ENCODE assay signal across 17 mouse cellular contexts in genomic region chr5:117168351-117169100, GRCm38 (mm10). TPM values are rescaled to one million over a fixed set of nuclear protein-coding genes. Genes with fewer than 3 reads are reported as not detected.
DNase-seq lines count a peak whose midpoint lies in the region; TF ChIP-seq lines count a peak whose summit lies in the region.
"Had no signal": no experiment of that assay in that cellular context is flagged by ENCODE, and none has a peak within 500 bp of the region (broad histone marks: within the 10 kb centered on the region; RNA-seq: fewer than 3 reads in every experiment).

No protein-coding gene starts in this region.

- peak; percentile 46 for DNase-seq in cerebellum, adult 9-10 months
- DNase-seq in cerebellum, adult 11-12 months = no peak
- peak; percentile 62 to 66 for DNase-seq in cerebellum, postnatal 14 days
- DNase-seq in cerebellum, adult 9-11 months = no peak
- DNase-seq in CH12.LX (ENCODE audit: extremely low read depth) = no peak
- DNase-seq: adrenal gland, adult 2 months; adrenal gland, postnatal 10 days; adrenal gland, postnatal 25 days; B cell, adult 2 months; cerebellum, adult 8-10 months; cerebellum, postnatal 36 days; embryo, embryonic 11 days had no signal

- in situ Hi-C loops in CH12.LX (cut with MboI; ENCODE audit: low pct_ligation_motif_present, low pct_unique_long_range_greater_than_20kb, low sequenced_read_pairs) = no loop called here

- H3K36me3 ChIP-seq in CH12.LX (replicated peaks in 1 of 2; ENCODE audit: control insufficient read depth in 1 of 2, insufficient read depth in 1 of 2, low read length in 1 of 2) = peaks cover 4 to 82% of the 10 kb centered on the region in 2 experiments
- H3K36me3 ChIP-seq: embryonic facial prominence, embryonic 13.5 days; embryonic facial prominence, embryonic 15.5 days; forebrain, embryonic 10.5 days; forebrain, embryonic 12.5 days had no signal

- peaks cover 3 to 22% of the 10 kb centered on the region in 2 experiments; a peak in 3 of 4 replicates for H3K4me1 ChIP-seq in CH12.LX (ENCODE audit: control insufficient read depth in 1 of 2, insufficient read depth in 2 of 2)
- H3K4me1 ChIP-seq: embryonic facial prominence, embryonic 13.5 days; embryonic facial prominence, embryonic 15.5 days; forebrain, embryonic 12.5 days had no signal

- H3K27me3 ChIP-seq in CH12.LX (replicated peaks) = no peaks in the 10 kb centered on the region
- H3K27me3 ChIP-seq: embryonic facial prominence, embryonic 13.5 days; embryonic facial prominence, embryonic 15.5 days; forebrain, embryonic 12.5 days had no signal

- no peak for TF ChIP-seq EP300 in CH12.LX (IDR thresholded peaks at IDR 0.05; ENCODE audit: low read length)

- H3K4me2 ChIP-seq in CH12.LX (ENCODE audit: insufficient read depth, low read depth, poor library complexity, severe bottlenecking) = no peak overlapping the region
- H3K4me2 ChIP-seq: embryonic facial prominence, embryonic 13.5 days; embryonic facial prominence, embryonic 15.5 days; forebrain, embryonic 12.5 days had no signal

- no peak for TF ChIP-seq CTCF in CH12.LX (conservative IDR thresholded peaks at IDR 0.05 in 1 of 2, IDR thresholded peaks at IDR 0.05 in 1 of 2; ENCODE audit: low read depth in 2 of 2, low read length in 2 of 2)

- peaks cover 2% of the 10 kb centered on the region for H3K9me3 ChIP-seq in CH12.LX (replicated peaks; ENCODE audit: low read length)
- H3K9me3 ChIP-seq: embryonic facial prominence, embryonic 13.5 days; embryonic facial prominence, embryonic 15.5 days; forebrain, embryonic 10.5 days; forebrain, embryonic 12.5 days had no signal

- no peak overlapping the region for H3K9ac ChIP-seq in CH12.LX (ENCODE audit: insufficient read depth, low read depth)
- H3K9ac ChIP-seq: embryonic facial prominence, embryonic 13.5 days; embryonic facial prominence, embryonic 15.5 days; forebrain, embryonic 12.5 days had no signal

- no peak for TF ChIP-seq RAD21 in CH12.LX (IDR thresholded peaks at IDR 0.05; ENCODE audit: low read depth, low read length)

- TF ChIP-seq POLR2A in CH12.LX (IDR thresholded peaks at IDR 0.05; ENCODE audit: low read depth, low read length) = 0 out of 2 replicates have a peak, but pooled peaks have one; percentile 14

- no peak overlapping the region for H3K4me3 ChIP-seq in CH12.LX (replicated peaks in 1 of 3; ENCODE audit: low read depth in 2 of 3, low read length in 2 of 3, poor library complexity in 1 of 3)
- H3K4me3 ChIP-seq: embryonic facial prominence, embryonic 13.5 days; embryonic facial prominence, embryonic 15.5 days; erythroblast, embryonic 14.5 days; forebrain, embryonic 10.5 days; forebrain, embryonic 12.5 days had no signal

- dilution Hi-C loops in CH12.LX (cut with MboI; ENCODE audit: extremely low pct_ligation_motif_present, extremely low pct_unique_long_range_greater_than_20kb, low sequenced_read_pairs) = no loop called here

- H3K27ac ChIP-seq in CH12.LX (ENCODE audit: insufficient read depth, low read depth) = no peak overlapping the region
- H3K27ac ChIP-seq: embryonic facial prominence, embryonic 13.5 days; embryonic facial prominence, embryonic 15.5 days; forebrain, embryonic 10.5 days; forebrain, embryonic 12.5 days had no signal

- 0 out of 2 replicates have a peak, but pooled peaks cover 4% of the 10 kb centered on the region for H3K79me2 ChIP-seq in CH12.LX (replicated peaks; ENCODE audit: control insufficient read depth, extremely low read depth, insufficient read depth, poor library complexity, severe bottlenecking)

TF ChIP-seq in CH12.LX, 34 proteins besides CTCF, POLR2A, EP300 and RAD21:
- no peak for TF ChIP-seq RCOR1 (conservative IDR thresholded peaks at IDR 0.05; ENCODE audit: low read depth, low read length)
- no peak for TF ChIP-seq JUN (IDR thresholded peaks at IDR 0.05; ENCODE audit: insufficient read depth, low read depth, low read length)

RNA-seq across cellular contexts. Expression of gene Taok3, which starts 48.6 kb away (rescaled TPM):
- total RNA-seq in CH12.LX (2012; rRNA removed) (17.4 and 18.6 TPM in 2 replicates), CH12.LX (2014; rRNA removed) (7.2 and 8.3 TPM in 2 replicates)
- 34.6 and 35.0 TPM in 2 replicates for polyA plus RNA-seq in CH12.LX (2012; ENCODE audit: insufficient read length, low read depth)

RNA-seq across cellular contexts. Expression of gene Suds3, which starts 52.6 kb away (rescaled TPM):
- 54.2 and 64.9 TPM in 2 replicates for total RNA-seq in CH12.LX (2012; rRNA removed)
- 68.1 and 70.9 TPM in 2 replicates for total RNA-seq in CH12.LX (2014; rRNA removed)
- polyA plus RNA-seq in CH12.LX (2012; ENCODE audit: insufficient read length, low read depth) = 103 and 134 TPM in 2 replicates

Comparison
In these comparisons a context has a peak if more than half of its experiments do, and no peak if none do; other contexts are left out.
1. DNase-seq: peak in cerebellum, adult 9-10 months (single experiment) and cerebellum, postnatal 14 days (2 of 2); none in cerebellum, adult 11-12 months (single experiment), cerebellum, adult 9-11 months (single experiment) and CH12.LX (single experiment).